Mouse (Mus musculus) limb, embryonic 11.5 days (tissue): ENCODE measurements at regions not wholly inside any gene's neighbourhood (a gene's known extent, or its start where the extent isn't known, plus 50 kb on each side); places are given as distances from the start of the nearest gene placed in this dataset.
A peak's percentile ranks its signal among the peaks of the same experiment; 100 is the strongest.

Source experiments
- ATAC-seq: fragments of 200-750 bp; cut with Nextera tagmentation; 2 replicates; pipeline ENCODE4 v1.8.0; 2017; ENCODE audit warnings: low read depth; ENCODE audit not compliant: insufficient number of reproducible peaks, low FRiP score, low TSS enrichment
- DNase-seq: peaks from one replicate; pipeline ENCODE4 v3.0.0-alpha.2; 2015; ENCODE audit warnings: low spot score
- H3K27ac ChIP-seq: fragments of 300-500 bp; sonication (generic); replicated peaks from 2 replicates; pipeline ENCODE4 v1.5.1; 2014; ENCODE audit warnings: low read depth, mild to moderate bottlenecking, low read length
- H3K27me3 ChIP-seq: fragments of 300-500 bp; sonication (generic); 2 replicates; pipeline ENCODE4 v1.6.1; 2014; ENCODE audit warnings: mild to moderate bottlenecking, low read length, mixed read lengths; ENCODE audit not compliant: control insufficient read depth, insufficient read depth
- H3K36me3 ChIP-seq: fragments of 300-500 bp; sonication (generic); 2 replicates; pipeline ENCODE4 v1.6.1; 2014; ENCODE audit warnings: mild to moderate bottlenecking, low read length, moderate library complexity, mixed read lengths; ENCODE audit not compliant: control insufficient read depth, insufficient read depth
- H3K4me1 ChIP-seq: fragments of 300-500 bp; sonication (generic); 2 replicates; pipeline ENCODE4 v1.6.1; 2014; ENCODE audit warnings: low read length, mixed read lengths; ENCODE audit not compliant: control insufficient read depth, insufficient read depth
- H3K4me2 ChIP-seq: fragments of 300-500 bp; sonication (generic); 2 replicates; pipeline ENCODE4 v1.6.1; 2014; ENCODE audit warnings: low read depth, mild to moderate bottlenecking, moderate library complexity; ENCODE audit not compliant: severe bottlenecking
- H3K4me3 ChIP-seq: fragments of 300-500 bp; sonication (generic); 2 replicates; pipeline ENCODE4 v1.5.1; 2014; ENCODE audit warnings: low read depth, low read length
- H3K9ac ChIP-seq: fragments of 300-500 bp; sonication (generic); 2 replicates; pipeline ENCODE4 v1.6.1; 2014; ENCODE audit warnings: mild to moderate bottlenecking, low read length
- H3K9me3 ChIP-seq: fragments of 300-500 bp; sonication (generic); 2 replicates; pipeline ENCODE4 v1.6.1; 2016; ENCODE audit warnings: low read length; ENCODE audit not compliant: control insufficient read depth
- WGBS: fragments of 180-500 bp; shearing (Covaris S2); extraction: QIAGEN DNeasy Blood & Tissue Kit; methylation state at CpG from one replicate; pipeline ENCODE4 v1.1.7; 2014; 5-methylcytosine and 5-hydroxymethylcytosine counted together

DNA sequence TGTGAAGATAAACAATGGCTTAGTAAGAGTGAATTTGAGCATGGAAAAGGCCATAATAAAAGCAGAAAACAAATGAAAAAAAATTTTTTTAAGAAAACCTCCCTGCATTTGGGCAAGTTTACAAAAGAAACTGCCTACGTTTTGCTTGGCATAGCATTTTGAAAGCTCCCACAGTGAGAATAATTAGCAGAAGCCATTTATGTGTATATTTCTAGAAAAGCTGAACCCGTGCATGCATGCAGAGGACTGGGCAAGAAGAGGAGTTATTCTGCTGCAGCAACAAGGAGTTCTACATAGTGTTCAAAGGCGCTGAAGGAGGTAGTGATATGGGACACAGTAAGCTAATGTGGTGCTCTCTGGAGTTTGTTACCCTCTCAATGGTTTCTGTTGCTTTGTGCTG lies 421.3 kb downstream of the D3Ertd751e start:
- Histone ChIP-seq H3K4me1 (no peaks in the 10 kb centered on the region), H3K4me2 (no peak overlapping the region), H3K27me3 (no peaks in the 10 kb centered on the region), H3K4me3 (no peak overlapping the region), H3K36me3 (no peaks in the 10 kb centered on the region), H3K9ac (no peak overlapping the region), H3K27ac (no peak overlapping the region), H3K9me3 (no peaks in the 10 kb centered on the region)
- ATAC-seq (no peak), DNase-seq (no peak)
- WGBS, result 84% methylated on average over 3 of the region's 3 CpGs

DNA sequence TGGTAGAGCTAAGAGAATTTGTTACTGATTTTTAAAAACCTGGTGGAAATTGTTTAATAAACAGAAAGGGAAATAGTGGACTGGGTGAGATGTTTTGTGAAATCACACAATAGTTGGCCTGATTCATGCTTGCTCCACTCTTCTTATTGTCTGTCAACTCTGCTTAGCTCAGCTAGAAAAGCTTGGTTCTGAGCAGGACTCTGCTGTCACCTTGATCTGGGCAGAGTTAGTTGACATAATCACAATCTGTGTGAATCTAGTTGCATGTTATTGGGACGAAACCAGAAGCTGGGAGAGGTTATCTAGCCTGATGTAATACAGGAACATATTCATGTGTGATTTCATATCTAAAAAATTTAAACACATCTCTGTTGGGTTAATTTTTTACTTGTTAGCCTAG lies 456.8 kb downstream of the D3Ertd751e start:
- Histone ChIP-seq H3K9ac (no peak overlapping the region), H3K4me1 (no peaks in the 10 kb centered on the region), H3K36me3 (no peaks in the 10 kb centered on the region), H3K4me3 (no peak overlapping the region), H3K4me2 (no peak overlapping the region), H3K27me3 (no peaks in the 10 kb centered on the region), H3K27ac (no peak overlapping the region), H3K9me3 (no peaks in the 10 kb centered on the region)
- WGBS, result 88% methylated on average over 1 of the region's 1 CpGs
- DNase-seq, result no peak
- no peak for ATAC-seq

- no peak overlapping the region for H3K27ac ChIP-seq
- H3K9me3 ChIP-seq, result no peaks in the 10 kb centered on the region
- no peak for DNase-seq
- no peak overlapping the region for H3K4me2 ChIP-seq
- no peak overlapping the region for H3K9ac ChIP-seq
- ATAC-seq, result no peak
- H3K4me1 ChIP-seq, result no peaks in the 10 kb centered on the region
- H3K4me3 ChIP-seq, result no peak overlapping the region
- H3K36me3 ChIP-seq, result no peaks in the 10 kb centered on the region
- no peaks in the 10 kb centered on the region for H3K27me3 ChIP-seq
- WGBS, result 93% methylated on average over 6 of the region's 6 CpGs
Measured at GRCm38 (mm10) chr3:42201373-42201772, 459.0 kb downstream of the D3Ertd751e start.

DNA sequence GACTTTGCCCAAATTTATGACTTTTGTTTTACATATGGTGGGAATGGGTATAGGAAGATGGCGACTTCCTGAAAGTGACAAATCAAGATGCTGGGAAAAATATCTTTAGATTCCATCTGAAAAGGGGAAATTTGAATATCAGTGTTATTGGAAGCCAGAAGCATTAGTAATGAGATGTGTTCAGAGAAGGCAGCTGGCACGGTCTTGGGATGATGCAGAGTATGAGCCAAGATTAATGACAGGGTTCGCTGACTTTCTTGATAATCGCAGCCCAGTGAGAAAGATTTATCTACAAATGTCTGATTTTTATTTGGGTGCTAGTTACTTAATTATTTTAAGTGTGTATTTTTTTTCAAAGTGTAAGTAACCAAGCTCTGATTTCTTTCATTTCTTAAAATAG lies 463.2 kb downstream of the D3Ertd751e start:
- no peaks in the 10 kb centered on the region for H3K36me3 ChIP-seq
- WGBS, result 90% methylated on average over 4 of the region's 4 CpGs
- ATAC-seq, result no peak
- H3K27ac ChIP-seq, result no peak overlapping the region
- DNase-seq, result no peak
- no peak overlapping the region for H3K4me3 ChIP-seq
- no peaks in the 10 kb centered on the region for H3K9me3 ChIP-seq
- H3K4me1 ChIP-seq, result no peaks in the 10 kb centered on the region
- H3K4me2 ChIP-seq, result no peak overlapping the region
- H3K27me3 ChIP-seq, result no peaks in the 10 kb centered on the region
- H3K9ac ChIP-seq, result no peak overlapping the region

- Histone ChIP-seq H3K9ac (no peak overlapping the region), H3K27me3 (no peaks in the 10 kb centered on the region), H3K27ac (no peak overlapping the region), H3K36me3 (no peaks in the 10 kb centered on the region), H3K4me1 (no peaks in the 10 kb centered on the region), H3K9me3 (no peaks in the 10 kb centered on the region), H3K4me2 (no peak overlapping the region), H3K4me3 (no peak overlapping the region)
- DNase-seq (no peak), ATAC-seq (no peak)
- 87% methylated on average over 3 of the region's 3 CpGs for WGBS
Measured at GRCm38 (mm10) chr3:42211420-42211819, 469.0 kb downstream of the D3Ertd751e start.

DNA sequence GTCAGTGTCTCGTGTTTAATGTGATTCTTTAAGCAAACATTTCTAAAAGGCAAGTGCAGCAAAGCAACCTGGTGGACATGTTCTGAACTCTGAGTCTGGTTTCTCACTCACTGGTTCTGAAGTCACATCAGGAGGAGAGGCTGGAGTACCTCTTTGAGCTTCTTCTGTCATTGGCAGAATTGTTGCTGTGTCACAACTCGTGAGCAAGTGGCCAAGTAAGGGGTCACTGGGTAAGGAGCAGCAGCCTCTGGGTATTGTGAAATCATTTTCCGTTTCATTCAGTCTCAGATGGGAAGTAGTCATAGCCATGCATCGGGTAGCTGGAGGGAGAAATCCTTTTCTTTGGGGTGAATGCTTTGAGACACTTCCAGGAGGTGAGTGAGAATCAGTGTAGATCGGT lies 470.0 kb downstream of the D3Ertd751e start:
- H3K4me3 ChIP-seq, result no peak overlapping the region
- no peaks in the 10 kb centered on the region for H3K9me3 ChIP-seq
- H3K9ac ChIP-seq, result no peak overlapping the region
- no peaks in the 10 kb centered on the region for H3K4me1 ChIP-seq
- no peaks in the 10 kb centered on the region for H3K27me3 ChIP-seq
- WGBS, result 85% methylated on average over 5 of the region's 5 CpGs
- ATAC-seq (no peak), DNase-seq (no peak)
- H3K27ac ChIP-seq, result no peak overlapping the region
- no peak overlapping the region for H3K4me2 ChIP-seq
- H3K36me3 ChIP-seq, result no peaks in the 10 kb centered on the region

GRCm38 (mm10) chr3:42213163-42213562 lies 470.8 kb downstream of the D3Ertd751e start:
- H3K4me2 ChIP-seq, result no peak overlapping the region
- no peaks in the 10 kb centered on the region for H3K36me3 ChIP-seq
- H3K4me3 ChIP-seq, result no peak overlapping the region
- 78% methylated on average over 6 of the region's 6 CpGs for WGBS
- ATAC-seq (no peak), DNase-seq (no peak)
- H3K27me3 ChIP-seq, result no peaks in the 10 kb centered on the region
- H3K9ac ChIP-seq, result no peak overlapping the region
- no peak overlapping the region for H3K27ac ChIP-seq
- no peaks in the 10 kb centered on the region for H3K9me3 ChIP-seq
- no peaks in the 10 kb centered on the region for H3K4me1 ChIP-seq

DNA sequence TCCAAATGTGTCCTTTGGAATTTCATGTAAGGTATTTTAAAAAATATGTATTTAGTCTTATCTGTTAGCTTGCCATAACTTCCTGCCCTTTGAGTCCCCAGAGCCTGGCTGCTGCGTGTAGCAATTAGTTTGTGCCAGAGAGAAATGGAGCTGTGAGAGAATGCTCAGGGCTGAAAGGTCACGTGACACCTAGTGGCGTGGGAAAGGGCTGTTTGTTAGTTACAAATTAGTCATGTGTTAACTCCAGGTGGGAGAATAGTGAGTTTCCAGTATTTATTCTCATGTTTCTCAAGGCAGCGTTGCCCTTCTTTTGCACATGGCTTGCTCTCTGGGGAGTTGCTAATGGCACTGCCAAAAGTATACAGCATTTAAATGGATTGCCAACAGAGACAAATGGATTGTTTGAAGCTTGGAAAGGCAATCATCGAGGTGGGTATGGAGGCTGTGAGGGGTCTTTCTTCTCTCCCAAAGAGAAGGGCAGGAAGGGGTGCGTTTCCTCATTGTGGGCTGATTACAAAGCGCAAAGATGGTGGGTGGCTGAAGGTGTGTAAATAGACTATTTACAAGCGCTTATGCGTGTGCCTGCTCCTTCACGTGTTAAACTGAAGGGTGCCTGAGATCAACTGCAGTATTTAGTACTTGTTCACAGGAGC lies 472.3 kb downstream of the D3Ertd751e start:
- no peaks in the 10 kb centered on the region for H3K27me3 ChIP-seq
- H3K4me2 ChIP-seq, result no peak overlapping the region
- H3K4me1 ChIP-seq, result no peaks in the 10 kb centered on the region
- ATAC-seq (no peak; the same call in 1 of the 2 replicates), DNase-seq (peak; percentile 25)
- H3K4me3 ChIP-seq, result no peak overlapping the region
- H3K27ac ChIP-seq, result no peak overlapping the region
- no peak overlapping the region for H3K9ac ChIP-seq
- WGBS, result 44% methylated on average over 10 of the region's 10 CpGs
- no peaks in the 10 kb centered on the region for H3K9me3 ChIP-seq
- no peaks in the 10 kb centered on the region for H3K36me3 ChIP-seq

GRCm38 (mm10) chr3:42218719-42219118 lies 476.3 kb downstream of the D3Ertd751e start:
- ATAC-seq (no peak), DNase-seq (no peak)
- Histone ChIP-seq H3K27ac (no peak overlapping the region), H3K9me3 (no peaks in the 10 kb centered on the region), H3K27me3 (no peaks in the 10 kb centered on the region), H3K4me1 (no peaks in the 10 kb centered on the region), H3K9ac (no peak overlapping the region), H3K4me2 (no peak overlapping the region), H3K36me3 (no peaks in the 10 kb centered on the region), H3K4me3 (no peak overlapping the region)
- WGBS, result 84% methylated on average over 3 of the region's 3 CpGs
